Mouse (Mus musculus) heart, embryonic 11.5 days (tissue): ENCODE measurements around the gene Lrsam1. TPM values are rescaled to one million over a fixed set of nuclear protein-coding genes. Genes with fewer than 3 reads are reported as not detected.

Source experiments
- ATAC-seq: fragments of 200-750 bp; cut with Nextera tagmentation; replicated peaks from 2 replicates; pipeline ENCODE4 v1.8.0; 2017; ENCODE audit warnings: moderate library complexity; ENCODE audit not compliant: insufficient number of reproducible peaks, low FRiP score, low TSS enrichment
- H3K27ac ChIP-seq: fragments of 300-500 bp; sonication (generic); 2 replicates; pipeline ENCODE4 v1.5.1; 2014; ENCODE audit warnings: mild to moderate bottlenecking, low read depth, low read length
- H3K27me3 ChIP-seq: fragments of 300-500 bp; sonication (generic); 2 replicates; pipeline ENCODE4 v1.6.1; 2014; ENCODE audit warnings: mild to moderate bottlenecking, low read length, mixed read lengths; ENCODE audit not compliant: control insufficient read depth, insufficient read depth
- H3K36me3 ChIP-seq: fragments of 300-500 bp; sonication (generic); 2 replicates; pipeline ENCODE4 v1.6.1; 2014; ENCODE audit warnings: mild to moderate bottlenecking, low read length, moderate library complexity, mixed read lengths; ENCODE audit not compliant: control insufficient read depth, insufficient read depth
- H3K4me1 ChIP-seq: fragments of 300-500 bp; sonication (generic); 2 replicates; pipeline ENCODE4 v1.6.1; 2014; ENCODE audit warnings: low read length; ENCODE audit not compliant: control insufficient read depth, insufficient read depth
- H3K4me2 ChIP-seq: fragments of 300-500 bp; sonication (generic); 2 replicates; pipeline ENCODE4 v1.6.1; 2014; ENCODE audit warnings: mild to moderate bottlenecking, moderate library complexity
- H3K4me3 ChIP-seq: fragments of 300-500 bp; sonication (generic); 2 replicates; pipeline ENCODE4 v1.5.1; 2014; ENCODE audit warnings: low read depth, low read length
- H3K9ac ChIP-seq: fragments of 300-500 bp; sonication (generic); 2 replicates; pipeline ENCODE4 v1.6.1; 2014; ENCODE audit warnings: mild to moderate bottlenecking, low read depth, low read length, moderate library complexity
- H3K9me3 ChIP-seq: fragments of 300-500 bp; sonication (generic); replicated peaks from 2 replicates; pipeline ENCODE4 v1.6.1; 2016; ENCODE audit warnings: low read length; ENCODE audit not compliant: control insufficient read depth
- WGBS: fragments of 180-500 bp; shearing (Covaris S2); extraction: QIAGEN DNeasy Blood & Tissue Kit; methylation state at CpG from one replicate; pipeline ENCODE4 v1.1.7; 2014; ENCODE audit not compliant: insufficient replicate concordance; 5-methylcytosine and 5-hydroxymethylcytosine counted together
- polyA plus RNA-seq: library from polyadenylated mRNA; unstranded; fragments of >200 nt; fragmentation: Nextera tagmentation; extraction: Ambion mirVana; gene quantifications from 2 replicates; pipeline ENCODE4 v1.2.1, GENCODE M21; 2014

Lrsam1 gene
- polyA plus RNA-seq, 1 experiment from 2014 or later = 6.7 TPM

DNA sequence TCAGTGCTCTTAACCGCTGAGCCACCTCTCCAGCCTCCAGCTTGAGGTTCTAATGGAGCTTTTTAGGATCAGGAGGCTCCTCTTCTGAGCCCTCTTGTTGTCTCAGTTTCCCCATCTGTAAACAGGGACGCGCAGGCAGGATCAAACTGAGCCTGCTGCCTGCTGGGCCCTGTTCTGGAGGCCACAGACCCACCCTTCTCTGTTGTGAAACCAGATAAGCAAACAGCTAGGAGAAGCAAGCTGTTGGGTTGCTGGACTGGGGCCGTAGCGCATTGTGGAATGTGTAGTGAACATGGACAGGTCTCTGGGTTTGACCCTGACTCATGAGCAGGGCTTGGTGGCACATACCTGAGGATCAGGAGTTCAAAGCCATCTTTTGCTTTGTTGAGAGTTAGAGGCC lies 56.8 kb downstream of the Lrsam1 start:
- ATAC-seq = no peak
- H3K4me2 ChIP-seq = no peak overlapping the region
- H3K4me1 ChIP-seq = peaks cover 59% of the 10 kb centered on the region
- WGBS = 63% methylated on average over 5 of the region's 5 CpGs
- H3K9ac ChIP-seq = no peak overlapping the region
- no peaks in the 10 kb centered on the region for H3K27me3 ChIP-seq
- H3K27ac ChIP-seq = 0 out of 2 replicates have a peak overlapping the region, but pooled peaks have one; percentile 29
- H3K9me3 ChIP-seq = no peaks in the 10 kb centered on the region
- no peak overlapping the region for H3K4me3 ChIP-seq
- H3K36me3 ChIP-seq = peaks cover 3% of the 10 kb centered on the region; the same call in 1 of the 2 replicates

DNA sequence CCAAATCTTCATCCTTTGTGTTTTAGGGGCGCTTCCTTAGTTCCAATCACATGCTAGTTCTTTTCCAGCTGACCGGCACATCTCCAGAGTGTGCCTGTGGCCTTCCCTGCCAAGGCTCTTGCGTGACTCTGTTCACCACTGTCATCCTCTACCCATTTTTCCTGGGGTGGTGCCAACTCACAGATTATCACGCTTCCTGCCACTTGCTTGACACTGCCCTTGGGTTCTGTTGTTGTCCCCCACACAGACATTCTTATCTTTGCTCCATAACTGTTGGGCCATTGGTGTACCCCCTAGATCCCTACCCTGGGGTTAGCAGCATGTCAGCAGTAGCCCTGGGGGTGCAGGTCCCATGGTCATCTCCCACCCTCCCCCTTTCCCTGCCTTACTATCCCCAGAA lies 57.9 kb downstream of the Lrsam1 start:
- Histone ChIP-seq H3K4me2 (no peak overlapping the region), H3K4me3 (no peak overlapping the region), H3K4me1 (peaks cover 56% of the 10 kb centered on the region), H3K9ac (no peak overlapping the region), H3K27me3 (no peaks in the 10 kb centered on the region), H3K9me3 (no peaks in the 10 kb centered on the region), H3K27ac (no peak overlapping the region), H3K36me3 (peaks cover 3% of the 10 kb centered on the region; the same call in 1 of the 2 replicates)
- no peak for ATAC-seq
- 77% methylated on average over 4 of the region's 4 CpGs for WGBS

DNA sequence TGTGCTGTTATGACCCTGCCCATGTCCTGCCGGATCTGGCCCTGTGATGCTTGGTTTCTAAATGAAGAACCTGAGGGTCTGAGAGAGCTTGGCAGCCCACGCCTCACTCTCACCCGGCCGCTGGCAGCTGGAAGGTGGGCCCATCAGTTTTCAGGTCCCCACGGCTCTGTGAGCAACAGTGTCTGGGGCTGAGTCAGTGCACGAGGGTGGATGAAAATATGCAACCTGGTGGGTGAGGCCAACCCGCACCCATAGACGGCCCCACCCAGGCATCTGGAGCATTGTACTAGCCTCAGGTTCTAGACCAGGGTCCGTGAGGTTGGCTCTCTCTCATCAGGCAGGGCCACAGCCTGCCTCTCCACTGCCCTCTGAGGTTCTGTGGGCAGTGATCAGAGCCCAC lies 59.3 kb downstream of the Lrsam1 start:
- ATAC-seq = no peak
- H3K4me1 ChIP-seq = peaks cover 54% of the 10 kb centered on the region

DNA sequence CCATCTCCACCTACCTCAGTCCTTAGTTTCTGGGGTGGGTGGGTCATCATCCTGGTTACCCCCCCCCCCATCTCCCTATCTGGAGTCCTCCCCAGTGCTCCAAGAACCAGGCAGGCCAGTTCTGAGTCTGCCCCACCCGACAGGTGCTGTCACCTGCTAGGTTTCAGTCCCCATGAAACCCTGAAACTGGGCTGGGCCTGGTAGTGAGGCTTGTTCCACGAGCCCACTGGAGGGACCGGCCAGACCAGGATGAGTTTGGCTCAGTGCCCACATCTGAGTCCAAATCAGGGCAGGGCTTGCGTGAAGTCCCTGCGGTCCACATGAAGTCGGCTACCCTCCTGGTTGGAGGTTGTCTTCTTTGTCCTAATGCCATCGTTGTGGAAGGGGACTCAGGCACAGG lies 62.4 kb downstream of the Lrsam1 start:
- Histone ChIP-seq H3K4me2 (no peak overlapping the region), H3K4me3 (no peak overlapping the region), H3K9me3 (no peaks in the 10 kb centered on the region), H3K27ac (no peak overlapping the region), H3K4me1 (peaks cover 45% of the 10 kb centered on the region), H3K27me3 (no peaks in the 10 kb centered on the region), H3K9ac (0 out of 2 replicates have a peak overlapping the region, but pooled peaks have one; percentile 22), H3K36me3 (peaks cover 3% of the 10 kb centered on the region; the same call in 1 of the 2 replicates)
- WGBS = 70% methylated on average over 7 of the region's 7 CpGs
- no peak for ATAC-seq

More for the DNA sequence above, 59.3 kb downstream of the Lrsam1 start:
- no peaks in the 10 kb centered on the region for H3K9me3 ChIP-seq
- peaks cover 3% of the 10 kb centered on the region; the same call in 1 of the 2 replicates for H3K36me3 ChIP-seq
- no peaks in the 10 kb centered on the region for H3K27me3 ChIP-seq
- no peak overlapping the region for H3K4me3 ChIP-seq
- no peak overlapping the region for H3K9ac ChIP-seq
- 85% methylated on average over 9 of the region's 9 CpGs for WGBS
- 0 out of 2 replicates have a peak overlapping the region, but pooled peaks have one; percentile 6 for H3K27ac ChIP-seq
- no peak overlapping the region for H3K4me2 ChIP-seq

DNA sequence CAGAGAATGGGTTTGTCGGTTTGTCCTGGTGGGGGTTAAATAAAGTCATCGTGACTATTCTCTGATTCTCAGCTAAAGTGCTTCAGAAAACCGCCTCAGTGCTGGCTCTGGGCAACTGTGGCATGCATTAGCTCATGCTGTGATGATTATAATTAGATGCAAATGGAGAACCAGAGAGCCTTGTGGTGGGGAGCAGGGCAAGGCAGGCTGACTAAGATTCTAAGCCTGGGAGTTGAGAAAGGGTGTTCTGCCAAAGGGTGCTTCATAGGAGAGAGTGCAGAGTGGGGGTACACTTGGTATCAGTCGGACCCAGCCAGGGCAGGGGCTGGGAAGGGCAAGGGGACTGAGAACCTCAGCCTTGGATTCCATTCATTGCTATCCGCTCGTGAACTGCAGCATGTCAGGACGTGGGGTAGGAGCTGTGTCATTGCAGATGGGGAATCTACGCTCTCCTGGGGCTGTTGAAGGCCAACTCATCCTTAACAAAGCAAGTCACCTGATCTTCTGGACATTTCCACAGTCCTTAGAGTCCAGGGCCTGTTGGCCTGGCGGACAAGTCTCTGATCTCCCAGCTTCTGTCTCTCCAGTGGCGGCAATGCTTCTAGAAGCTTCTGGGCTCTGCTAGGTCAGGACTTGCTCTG lies 64.8 kb downstream of the Lrsam1 start:
- Histone ChIP-seq H3K9ac (peak overlapping the region; percentile 4; the same call in 1 of the 2 replicates), H3K27ac (no peak overlapping the region)

DNA sequence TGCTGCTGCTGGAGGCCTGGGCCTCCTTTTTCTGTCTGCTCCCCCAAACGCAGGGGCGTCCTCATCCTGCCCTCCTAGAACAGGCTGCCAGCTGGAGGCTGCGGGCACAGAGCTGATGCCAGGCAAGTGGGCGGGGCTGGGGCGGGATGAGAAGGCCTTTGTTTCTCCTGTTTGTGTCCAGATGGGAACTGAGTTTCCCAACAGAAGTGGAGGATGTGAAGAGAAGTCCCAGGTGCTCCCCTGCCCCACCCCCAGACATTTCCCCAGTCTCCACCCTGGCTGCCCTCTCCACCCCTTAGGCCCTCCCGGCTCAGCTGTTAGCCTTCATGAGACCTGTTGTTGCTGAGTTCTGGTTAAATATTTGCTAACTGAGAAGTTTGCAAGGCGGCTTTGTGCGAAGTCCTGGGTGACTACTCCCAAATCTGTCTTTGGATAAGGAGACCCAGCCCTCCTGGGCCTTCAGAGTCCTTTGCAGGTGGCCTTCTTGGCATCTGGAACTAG lies 65.8 kb downstream of the Lrsam1 start:
- H3K36me3 ChIP-seq = peaks cover 3% of the 10 kb centered on the region; the same call in 1 of the 2 replicates
- no peaks in the 10 kb centered on the region for H3K27me3 ChIP-seq
- H3K4me1 ChIP-seq = peaks cover 47% of the 10 kb centered on the region
- ATAC-seq = no peak
- WGBS = 44% methylated on average over 8 of the region's 8 CpGs
- no peak overlapping the region for H3K4me2 ChIP-seq
- H3K9me3 ChIP-seq = no peaks in the 10 kb centered on the region
- no peak overlapping the region; the same call in 1 of the 2 replicates for H3K27ac ChIP-seq
- H3K9ac ChIP-seq = no peak overlapping the region
- H3K4me3 ChIP-seq = no peak overlapping the region

More for the DNA sequence above, 64.8 kb downstream of the Lrsam1 start:
- Histone ChIP-seq H3K27me3 (no peaks in the 10 kb centered on the region), H3K9me3 (no peaks in the 10 kb centered on the region), H3K4me1 (peaks cover 38% of the 10 kb centered on the region), H3K36me3 (peaks cover 3% of the 10 kb centered on the region; the same call in 1 of the 2 replicates), H3K4me3 (no peak overlapping the region), H3K4me2 (no peak overlapping the region)
- ATAC-seq = no peak
- WGBS = 50% methylated on average over 10 of the region's 10 CpGs

DNA sequence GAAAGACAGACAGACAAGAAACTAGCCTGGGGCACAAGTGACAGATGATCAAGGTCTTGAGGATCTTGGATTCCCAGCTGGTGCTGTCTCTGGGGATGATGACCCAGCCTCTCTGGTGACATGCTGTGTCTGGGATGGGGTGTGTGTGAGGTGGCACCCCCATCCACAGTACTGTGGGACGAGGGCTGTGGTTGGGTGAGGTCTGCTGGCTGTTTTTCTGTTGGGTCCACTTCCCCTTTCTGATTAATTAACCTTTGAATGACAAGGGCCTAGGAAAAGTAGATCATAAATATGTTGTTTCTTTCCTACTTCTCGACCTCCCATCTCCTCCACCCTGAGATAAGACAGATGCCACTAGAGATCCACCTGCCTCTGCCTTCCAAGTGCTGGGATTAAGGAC lies 67.3 kb downstream of the Lrsam1 start:
- Histone ChIP-seq H3K36me3 (no peaks in the 10 kb centered on the region), H3K9me3 (no peaks in the 10 kb centered on the region), H3K4me3 (no peak overlapping the region), H3K4me1 (peaks cover 59% of the 10 kb centered on the region), H3K27ac (no peak overlapping the region), H3K4me2 (no peak overlapping the region), H3K27me3 (no peaks in the 10 kb centered on the region), H3K9ac (no peak overlapping the region)
- 67% methylated on average over 2 of the region's 2 CpGs for WGBS
- no peak for ATAC-seq

DNA sequence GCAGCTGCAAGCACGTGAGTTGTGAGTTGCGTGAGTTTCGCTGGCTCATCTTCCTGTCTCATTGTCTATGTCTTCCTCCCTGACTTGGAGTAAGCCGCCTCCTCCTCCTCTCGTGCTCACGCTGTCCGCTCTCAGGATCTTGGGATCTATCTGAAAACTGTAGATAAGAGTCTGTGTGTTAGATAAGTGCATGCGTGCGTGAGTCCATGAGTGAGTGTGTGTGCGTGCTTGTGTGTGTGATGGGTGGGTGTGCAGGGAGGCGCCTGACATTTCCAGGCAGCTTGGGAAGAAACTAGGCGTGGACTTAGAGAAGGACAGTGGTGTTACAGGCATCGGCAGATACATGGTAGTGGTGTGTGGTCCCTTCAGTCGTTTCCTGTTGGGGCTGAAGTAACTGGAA lies 68.9 kb downstream of the Lrsam1 start:
- peaks cover 64% of the 10 kb centered on the region for H3K4me1 ChIP-seq

More for the DNA sequence above, 68.9 kb downstream of the Lrsam1 start:
- H3K4me3 ChIP-seq = no peak overlapping the region
- no peak overlapping the region for H3K9ac ChIP-seq
- no peaks in the 10 kb centered on the region for H3K36me3 ChIP-seq
- no peak for ATAC-seq
- H3K27me3 ChIP-seq = no peaks in the 10 kb centered on the region
- H3K4me2 ChIP-seq = no peak overlapping the region
- no peak overlapping the region for H3K27ac ChIP-seq
- no peaks in the 10 kb centered on the region for H3K9me3 ChIP-seq
- 77% methylated on average over 14 of the region's 14 CpGs for WGBS
